Mouse (Mus musculus) G1E (cell line): ENCODE measurements around the gene Pex16.

Experiments
- CTCF ChIP-seq: IDR thresholded peaks from 2 replicates; pipeline ENCODE4 v1.5.1; 2012; ENCODE audit warnings: low read depth, low read length, inconsistent platforms, mixed read lengths
- GATA1 ChIP-seq: IDR thresholded peaks from 2 replicates; pipeline ENCODE4 v1.6.1; 2012; ENCODE audit warnings: borderline replicate concordance, low read length, inconsistent platforms, mixed read lengths
- GATA2 ChIP-seq: IDR thresholded peaks from 2 replicates; pipeline ENCODE4 v1.6.1; 2012; ENCODE audit warnings: low read depth, low read length, inconsistent platforms, borderline replicate concordance
- POLR2AphosphoS5 ChIP-seq: IDR thresholded peaks from 2 replicates; pipeline ENCODE4 v1.6.1; 2012; ENCODE audit warnings: low read depth, low read length, inconsistent platforms; ENCODE audit not compliant: insufficient replicate concordance
- TAL1 ChIP-seq: conservative IDR thresholded peaks from 2 replicates; pipeline ENCODE4 v1.6.1; 2012; ENCODE audit warnings: low read depth, low read length, inconsistent platforms, mixed read lengths

DNA sequence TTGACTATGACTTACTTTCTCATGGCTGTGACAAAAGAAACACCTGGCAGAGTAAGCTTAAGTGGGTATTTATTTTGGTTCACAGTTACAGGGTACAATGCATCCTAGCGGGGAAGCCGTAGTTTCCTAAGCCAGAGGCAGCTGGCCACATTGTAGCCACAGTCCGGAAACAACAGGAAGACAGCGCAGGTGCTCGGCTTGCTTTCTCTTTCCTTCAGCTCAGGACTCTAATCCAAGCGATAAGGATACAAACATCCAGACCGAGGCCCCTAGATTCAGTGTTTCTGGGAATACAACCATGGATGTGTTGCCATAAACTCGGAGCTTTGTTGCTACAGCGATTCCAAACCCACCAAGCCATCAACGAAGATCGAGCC lies 1.1 kb upstream of the Pex16 start:
- TF ChIP-seq CTCF = no peak
- TF ChIP-seq TAL1 = no peak
- no peak for TF ChIP-seq POLR2AphosphoS5
- no peak for TF ChIP-seq GATA1
- TF ChIP-seq GATA2 = no peak
